Mouse (Mus musculus) liver (tissue): ENCODE measurements around the gene Kcnn3.

Experiments
- DNase-seq: peaks from one replicate; pipeline ENCODE4 v3.0.0-alpha.2; 2020; ENCODE audit warnings: mixed read lengths

Kcnn3 gene

DNA sequence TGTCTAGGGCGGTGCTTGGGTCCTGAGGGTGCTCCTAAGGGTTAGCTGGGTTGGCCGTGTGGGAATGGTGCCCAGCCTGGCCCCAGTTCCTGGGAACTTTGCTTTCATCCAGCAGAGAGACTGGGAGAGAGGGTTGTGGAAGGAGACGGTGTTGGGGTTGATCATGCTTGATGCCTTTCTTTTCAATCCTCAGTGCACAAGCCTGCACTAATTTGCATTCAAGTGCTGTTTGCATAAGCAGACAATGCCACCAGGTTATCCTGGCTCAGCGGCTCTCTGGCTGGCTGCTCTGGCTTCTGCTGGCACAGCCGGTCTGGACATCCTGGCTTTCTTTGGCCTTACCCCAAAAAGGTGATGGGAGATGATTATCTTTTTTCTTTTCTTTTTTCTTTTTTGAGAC is 157.7 kb downstream of the Kcnn3 start:
- DNase-seq, result no peak

DNA sequence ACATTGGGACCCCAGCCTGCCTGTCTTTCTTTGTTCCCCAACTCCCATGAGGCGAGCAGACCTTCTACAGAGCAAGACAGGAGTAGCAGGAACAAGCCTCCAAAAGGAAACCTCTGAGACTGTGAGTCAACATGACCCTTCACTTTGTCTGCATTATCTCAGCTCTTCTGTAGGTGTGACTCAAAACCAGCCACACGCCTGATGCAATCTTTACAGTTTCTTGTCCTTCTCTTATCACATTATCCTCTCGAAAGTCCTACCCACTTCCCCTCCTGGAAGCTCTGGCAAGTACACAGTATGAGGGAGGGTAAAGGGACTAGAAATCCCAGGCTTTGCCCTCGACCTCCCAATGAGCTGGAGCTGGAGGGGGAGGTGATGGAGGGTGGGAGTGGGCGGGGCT is 166.1 kb downstream of the Kcnn3 start:
- DNase-seq, result no peak

GRCm38 (mm10) chr3:89688694-89689581 is 169.0 kb downstream of the Kcnn3 start:
- DNase-seq, result peak; percentile 74

GRCm38 (mm10) chr3:89691776-89692175 is 171.8 kb downstream of the Kcnn3 start:
- DNase-seq, result no peak

DNA sequence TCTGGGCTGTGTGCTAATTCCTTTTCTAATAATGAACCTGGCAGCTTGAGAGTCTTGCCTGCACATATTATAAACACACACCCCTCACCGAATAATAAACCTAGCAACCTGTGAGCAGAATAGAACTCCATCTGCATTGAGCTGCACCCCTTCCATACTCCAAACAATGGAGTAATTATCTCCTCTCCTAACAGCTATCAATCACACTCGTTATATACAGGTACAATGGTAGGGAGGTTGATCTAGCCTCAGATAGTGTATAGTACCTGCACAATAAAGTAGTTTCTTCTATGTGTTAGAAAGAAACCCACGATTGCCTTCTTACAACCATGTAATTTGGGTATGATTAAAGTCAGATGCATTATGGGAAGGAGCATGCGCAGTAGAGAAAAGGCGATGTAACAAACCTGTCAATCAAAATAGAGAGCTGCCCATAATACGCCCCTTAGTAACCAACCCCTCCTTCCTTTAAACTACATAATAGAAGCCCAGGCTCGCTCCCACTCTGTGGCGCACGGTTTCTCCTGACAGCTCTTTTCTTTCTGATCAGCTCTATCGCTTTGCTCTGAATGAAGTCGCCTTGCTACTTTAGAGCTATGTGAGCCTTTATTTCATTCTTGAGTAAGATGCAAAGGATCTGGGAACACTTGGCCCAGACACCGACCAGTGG is 176.3 kb downstream of the Kcnn3 start:
- no peak for DNase-seq

- no peak for DNase-seq
Observed at GRCm38 (mm10) chr3:89698958-89699357, 179.0 kb downstream of the Kcnn3 start.

DNA sequence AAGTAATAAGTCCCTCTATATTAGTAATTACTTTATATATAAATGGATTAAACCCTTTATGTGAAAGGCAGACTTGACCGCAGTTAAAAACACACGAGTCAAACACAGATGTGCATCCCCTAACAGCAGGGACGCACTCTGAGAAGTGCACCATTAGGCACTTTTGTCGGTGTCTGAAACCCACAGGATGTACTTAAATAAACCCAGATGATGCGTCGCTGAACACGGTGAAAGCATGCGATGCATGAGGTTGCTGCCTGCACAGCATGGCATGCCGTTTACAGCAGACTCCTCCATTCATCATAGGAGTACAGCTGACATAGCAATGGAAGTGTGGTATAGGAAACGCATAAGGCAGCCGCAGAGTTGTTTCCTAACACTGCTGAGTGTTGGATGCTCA is 180.5 kb downstream of the Kcnn3 start:
- no peak for DNase-seq

DNA sequence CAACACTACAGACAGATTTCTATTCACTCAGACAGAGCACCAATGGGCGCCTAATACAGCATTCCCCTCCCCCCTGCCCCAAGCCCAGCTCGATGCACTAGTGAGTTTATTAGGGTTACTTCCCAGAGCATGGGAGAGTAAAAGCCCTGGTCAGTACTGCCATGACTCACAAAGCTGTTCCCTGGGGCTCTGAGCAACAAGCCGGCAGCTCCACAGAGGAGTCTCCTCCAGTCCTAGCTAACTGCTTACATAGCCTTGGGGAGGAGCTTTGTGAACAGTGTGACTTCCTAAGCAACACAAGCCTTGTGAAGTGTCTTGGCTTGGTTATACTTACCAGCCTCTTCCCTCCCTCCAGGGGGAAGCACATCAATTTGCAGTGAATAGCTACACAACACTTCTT is 183.6 kb downstream of the Kcnn3 start:
- no peak for DNase-seq

DNA sequence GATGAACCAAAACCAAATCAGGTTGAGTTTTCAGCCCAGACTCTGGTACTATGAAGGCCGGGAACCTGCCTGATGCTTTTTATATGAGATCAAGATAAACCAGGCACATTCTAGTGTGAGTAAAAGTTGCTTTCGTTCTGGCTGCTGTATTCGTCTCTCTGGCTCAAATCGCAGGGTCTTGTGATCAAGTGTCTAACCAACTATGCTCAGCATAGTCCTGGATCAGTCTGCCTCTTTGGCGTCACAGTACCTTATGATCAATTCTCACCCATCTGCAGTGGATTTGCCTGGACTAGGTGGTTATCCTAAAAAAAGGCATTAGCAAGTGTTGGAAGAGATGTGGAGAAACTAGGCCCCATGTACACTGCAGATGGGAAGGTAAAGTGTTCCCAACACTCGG is 184.1 kb downstream of the Kcnn3 start:
- DNase-seq, result no peak

GRCm38 (mm10) chr3:89714359-89715206 is 194.6 kb downstream of the Kcnn3 start, which contains the start of gene Adar:
Gene Adar, plus strand, starts transcription at chr3:89715022.
- DNase-seq, result peak; percentile 62

GRCm38 (mm10) chr3:89715207-89715966 is 195.4 kb downstream of the Kcnn3 start:
- peak; percentile 15 for DNase-seq

DNA sequence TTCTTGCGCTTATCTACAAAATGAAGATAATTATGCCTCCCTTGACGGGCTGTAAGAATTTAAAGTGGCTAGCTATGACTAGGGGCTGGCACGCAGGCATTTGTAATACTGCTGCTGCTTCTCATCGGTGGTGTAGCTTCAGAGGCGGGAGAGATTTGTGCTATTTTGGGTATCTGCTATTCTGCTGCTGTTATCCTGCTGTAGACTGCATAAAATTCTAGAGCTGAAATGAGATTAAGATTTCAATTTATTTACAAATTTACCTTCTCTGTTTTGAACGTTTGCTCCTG is 195.9 kb downstream of the Kcnn3 start:
- no peak for DNase-seq

GRCm38 (mm10) chr3:89722032-89722431 is 202.1 kb downstream of the Kcnn3 start:
- no peak for DNase-seq

- DNase-seq, result no peak
Observed at GRCm38 (mm10) chr3:89723400-89724084, 203.6 kb downstream of the Kcnn3 start.
